Mouse (Mus musculus) monocyte, adult 2 months (primary cell): ENCODE results near the gene Mxi1.
A peak's percentile ranks its signal among the peaks of the same experiment; 100 is the strongest.

ENCODE experiments used
- DNase-seq, 2 experiments: peaks; one replicate each; pipeline ENCODE4 v3.0.0; 2022; ENCODE audit warnings: low spot score in 2 of 2, low read depth in 1 of 2

Mxi1 gene

DNA sequence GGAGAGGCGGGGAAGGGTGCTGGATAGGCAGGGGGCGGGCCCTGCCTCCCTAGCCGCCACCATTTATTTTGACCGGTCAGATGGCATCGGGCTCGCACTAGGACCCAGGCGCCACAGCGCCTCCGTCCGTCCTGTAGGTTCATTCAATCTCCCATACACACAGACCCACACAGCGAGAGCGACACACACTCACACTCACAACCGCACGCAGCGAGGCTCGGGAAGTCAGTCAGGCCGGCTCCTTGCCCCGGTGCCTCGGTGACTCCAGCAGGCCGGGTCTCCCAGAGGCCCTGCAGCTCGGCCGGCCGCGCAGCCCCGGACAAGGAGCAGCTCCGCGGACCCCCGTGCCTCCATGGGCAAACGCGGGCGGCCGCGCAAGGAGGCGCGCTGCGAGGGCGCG lies at the start of gene Mxi1:
Mxi1 (plus strand) TSS at position 171 of the 400 bp plus-strand sequence.
- peak; percentile 44 to 49 for DNase-seq

DNA sequence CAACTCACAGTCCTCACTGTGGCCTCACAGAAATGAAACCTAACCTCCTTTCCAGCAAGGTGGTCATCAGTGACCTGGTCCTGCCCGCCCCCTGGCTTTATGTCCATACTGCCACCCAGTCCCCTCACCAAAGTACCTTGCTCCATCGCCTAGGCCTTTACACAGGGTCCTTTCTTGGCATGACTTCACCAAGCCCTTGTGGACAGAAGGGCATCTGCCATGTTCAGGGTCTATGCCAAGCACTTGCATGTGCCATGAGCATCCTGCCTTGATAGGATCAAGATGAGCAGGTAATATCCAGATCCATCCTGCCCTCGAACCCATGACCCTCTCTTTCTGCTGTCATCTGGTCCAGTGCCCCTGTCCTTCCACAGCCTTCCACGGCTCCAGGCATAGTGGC lies 49.5 kb upstream of the Mxi1 start:
- DNase-seq = no peak

DNA sequence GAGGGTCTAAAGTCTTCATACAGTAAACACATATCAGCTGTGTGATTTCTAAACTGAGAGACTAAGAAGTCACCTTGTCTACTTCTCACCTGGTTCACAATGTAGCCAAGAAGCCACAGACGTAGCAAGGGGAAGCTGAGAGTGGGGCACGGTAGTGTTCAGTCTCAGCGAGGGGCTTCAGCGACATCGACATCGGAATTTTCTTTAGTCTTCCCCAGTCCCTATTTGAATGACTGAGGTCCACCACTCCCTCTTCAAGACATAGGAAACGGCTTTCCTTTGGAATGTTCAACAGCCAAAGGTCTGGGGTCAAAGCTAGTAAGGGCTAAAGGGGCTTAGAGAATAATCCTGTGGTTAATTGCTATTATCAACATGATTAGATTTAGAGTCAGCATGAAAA lies 48.3 kb upstream of the Mxi1 start:
- no peak for DNase-seq

DNA sequence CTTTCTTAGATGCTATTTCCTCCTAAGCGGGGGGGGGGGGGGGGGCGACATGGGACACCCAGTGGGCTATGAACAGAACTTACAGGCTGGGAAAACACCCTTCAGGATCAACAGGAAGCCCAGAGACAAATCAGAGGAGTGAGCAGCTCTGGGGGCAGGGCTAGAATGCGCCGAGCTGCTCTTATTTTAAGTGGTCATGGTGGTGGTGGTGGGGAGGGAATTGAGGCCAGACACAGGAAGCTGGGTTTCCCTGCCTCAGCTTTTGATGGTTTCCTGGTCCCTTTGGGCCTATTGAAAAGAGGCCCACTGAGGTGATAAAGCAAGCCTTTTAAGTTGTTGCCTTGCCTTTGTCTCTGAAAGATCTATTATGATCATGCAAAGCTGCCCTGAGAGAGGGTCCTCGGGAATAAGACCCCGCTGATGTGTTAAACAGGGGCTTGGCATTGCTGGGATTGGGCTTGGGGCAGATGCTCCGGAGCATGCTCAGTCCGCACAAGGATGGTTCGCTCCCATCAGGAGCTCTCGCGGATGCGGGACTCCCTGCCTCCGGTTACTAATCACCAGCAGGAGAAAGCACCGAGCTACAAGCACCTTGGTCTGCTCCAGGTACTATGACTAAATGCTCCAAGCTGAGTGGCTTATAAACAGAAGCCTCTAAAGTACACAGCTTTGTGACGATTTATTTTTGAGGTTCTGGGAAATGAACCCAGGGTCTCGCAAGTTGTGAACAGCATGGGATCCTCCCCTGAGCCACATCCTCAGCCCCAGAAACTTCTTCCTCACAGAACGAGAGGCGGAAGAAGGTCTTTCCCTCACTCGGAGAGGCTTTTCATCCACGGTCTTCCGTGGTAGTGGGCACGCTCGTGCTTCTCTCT lies 46.2 kb upstream of the Mxi1 start:
- no peak for DNase-seq

DNA sequence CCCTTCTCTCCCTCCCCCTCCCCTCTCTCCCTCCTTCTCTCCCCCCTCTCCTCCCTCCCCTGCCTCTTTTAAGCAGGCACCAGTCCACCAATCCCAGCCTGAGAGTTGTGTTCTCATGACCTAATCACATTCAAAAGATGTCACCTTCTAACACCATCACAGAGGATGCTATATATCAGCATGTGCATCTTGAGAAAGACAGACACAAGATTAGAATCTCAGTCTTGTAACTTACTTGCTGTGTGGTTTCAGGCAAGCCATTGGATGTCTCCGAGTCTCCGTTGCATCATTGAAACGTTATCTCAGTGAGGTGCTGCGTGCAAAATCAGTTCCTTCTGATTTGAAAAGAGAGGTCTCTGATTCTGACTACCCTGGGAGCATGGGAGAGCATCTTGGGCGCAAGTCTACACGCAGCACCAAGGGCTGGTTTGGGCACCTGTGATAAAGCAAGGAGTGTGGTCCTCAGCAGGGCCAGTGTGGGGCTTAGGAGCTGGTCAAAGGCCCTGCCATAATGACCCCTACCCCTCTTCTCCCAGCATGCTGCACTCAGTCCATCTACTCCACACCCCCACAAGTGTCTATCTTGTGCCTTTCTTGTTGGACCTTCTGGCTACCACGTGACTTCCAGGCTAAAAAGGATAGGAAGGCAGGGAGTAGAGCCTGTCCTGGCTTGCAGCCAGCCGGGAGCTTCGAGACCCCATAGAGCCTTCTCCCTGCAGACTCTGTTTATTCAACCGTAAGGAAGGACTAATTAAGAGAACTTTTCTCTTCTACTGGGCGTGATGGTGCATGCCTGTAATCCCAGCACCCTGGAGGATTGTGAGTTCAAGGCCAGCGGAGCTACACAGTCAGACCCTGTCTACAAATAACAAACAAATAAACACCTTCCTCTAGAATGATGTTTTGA lies 45.2 kb upstream of the Mxi1 start:
- DNase-seq = no peak

DNA sequence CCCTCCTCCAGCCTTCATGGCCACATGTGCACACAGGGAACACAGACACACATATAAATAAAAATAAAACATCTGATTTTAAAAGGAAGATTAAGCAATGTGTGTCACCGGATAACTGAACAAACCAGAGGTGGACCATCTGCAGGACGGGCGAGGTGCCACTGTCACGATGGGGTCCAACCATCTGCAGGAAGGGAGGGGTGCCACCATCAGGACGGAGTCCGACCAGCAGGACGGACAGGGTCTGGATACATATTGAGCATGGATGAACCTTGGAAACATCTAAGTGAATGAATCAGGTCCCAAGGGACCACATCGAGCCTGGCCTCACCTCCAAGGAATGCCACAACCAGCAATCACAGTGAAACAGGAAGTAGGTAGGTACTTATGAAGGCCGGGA lies 43.0 kb upstream of the Mxi1 start:
- no peak for DNase-seq

DNA sequence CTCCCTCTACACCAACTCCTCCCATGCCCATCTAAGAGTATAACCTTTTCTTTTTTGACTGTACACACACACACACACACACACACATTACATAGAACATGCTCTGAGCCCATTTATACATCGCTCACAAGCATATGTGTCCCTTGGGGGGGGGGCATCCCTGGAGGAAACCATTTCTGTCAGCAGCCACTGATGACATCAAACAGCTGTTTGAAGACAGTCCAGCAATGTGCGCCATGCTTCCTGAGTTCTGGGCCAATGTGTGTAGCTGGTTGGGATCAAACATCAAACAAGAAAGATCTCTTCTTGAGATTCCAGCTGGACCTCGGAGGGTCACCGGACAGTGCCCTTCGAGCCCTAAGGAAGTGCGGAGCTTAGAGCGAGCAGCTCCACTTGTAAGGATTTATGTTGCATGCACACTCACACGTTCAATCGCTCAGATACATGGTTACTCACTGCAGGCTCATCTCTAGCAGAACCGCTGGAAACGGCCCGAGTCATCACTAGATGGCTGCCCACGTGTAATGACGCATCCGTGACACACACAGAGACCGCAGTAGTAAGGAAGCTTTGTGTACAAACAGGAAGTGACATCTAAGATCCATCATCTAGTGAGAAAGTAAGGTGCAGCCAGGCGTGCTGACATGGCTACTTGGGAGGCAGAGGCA lies 37.1 kb upstream of the Mxi1 start:
- DNase-seq = peak; percentile 73 to 75

DNA sequence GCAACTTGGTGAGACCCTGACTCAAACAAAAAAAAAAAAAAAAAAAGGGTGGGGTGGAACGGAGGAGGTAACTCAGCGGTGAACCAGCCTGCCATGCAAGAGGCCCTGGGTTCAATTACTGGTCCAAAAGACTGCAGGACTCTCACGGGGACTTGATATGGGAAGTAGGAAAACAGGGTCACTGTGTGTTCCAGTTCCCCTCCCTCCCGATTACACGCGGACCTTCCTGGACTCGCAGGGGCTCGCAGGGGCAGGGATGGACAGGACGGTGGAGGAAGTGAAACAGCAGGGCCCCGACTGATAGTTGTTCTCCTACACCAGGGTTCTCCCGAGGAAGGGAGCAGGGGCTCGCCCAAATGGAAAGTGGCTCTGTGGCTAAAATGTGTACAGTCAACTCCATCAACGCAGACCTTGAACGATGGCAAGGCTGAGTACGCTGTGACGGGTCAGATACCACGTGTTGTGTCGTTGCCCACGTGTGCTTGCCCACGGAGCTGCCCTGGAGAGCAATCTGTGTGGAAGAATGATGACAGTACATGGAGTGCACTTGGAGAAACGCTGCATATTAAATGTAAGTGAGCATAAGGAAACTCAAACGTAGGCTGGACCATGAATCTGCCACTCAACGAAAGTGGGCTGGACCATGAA lies 36.4 kb upstream of the Mxi1 start:
- peak; percentile 63 to 73 for DNase-seq

DNA sequence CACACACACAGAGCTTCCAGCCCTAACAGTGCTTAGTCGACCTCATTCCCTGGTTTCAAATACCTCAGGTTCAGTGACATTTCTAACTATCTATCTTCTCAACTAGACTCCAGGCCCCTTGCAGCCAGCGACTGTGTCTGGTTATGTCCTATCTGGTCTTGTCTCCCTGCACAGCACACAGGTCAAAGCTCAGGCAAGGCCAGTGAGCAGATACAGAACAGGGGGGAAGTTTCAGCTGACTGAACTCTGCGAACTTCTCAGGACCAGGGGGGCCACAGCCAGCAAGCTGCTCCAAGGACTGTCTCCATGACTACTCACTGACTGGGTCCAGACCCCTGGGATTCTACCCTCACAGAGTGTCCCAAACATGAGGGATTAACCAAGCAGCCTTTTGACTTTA lies 35.1 kb upstream of the Mxi1 start:
- DNase-seq = no peak

DNA sequence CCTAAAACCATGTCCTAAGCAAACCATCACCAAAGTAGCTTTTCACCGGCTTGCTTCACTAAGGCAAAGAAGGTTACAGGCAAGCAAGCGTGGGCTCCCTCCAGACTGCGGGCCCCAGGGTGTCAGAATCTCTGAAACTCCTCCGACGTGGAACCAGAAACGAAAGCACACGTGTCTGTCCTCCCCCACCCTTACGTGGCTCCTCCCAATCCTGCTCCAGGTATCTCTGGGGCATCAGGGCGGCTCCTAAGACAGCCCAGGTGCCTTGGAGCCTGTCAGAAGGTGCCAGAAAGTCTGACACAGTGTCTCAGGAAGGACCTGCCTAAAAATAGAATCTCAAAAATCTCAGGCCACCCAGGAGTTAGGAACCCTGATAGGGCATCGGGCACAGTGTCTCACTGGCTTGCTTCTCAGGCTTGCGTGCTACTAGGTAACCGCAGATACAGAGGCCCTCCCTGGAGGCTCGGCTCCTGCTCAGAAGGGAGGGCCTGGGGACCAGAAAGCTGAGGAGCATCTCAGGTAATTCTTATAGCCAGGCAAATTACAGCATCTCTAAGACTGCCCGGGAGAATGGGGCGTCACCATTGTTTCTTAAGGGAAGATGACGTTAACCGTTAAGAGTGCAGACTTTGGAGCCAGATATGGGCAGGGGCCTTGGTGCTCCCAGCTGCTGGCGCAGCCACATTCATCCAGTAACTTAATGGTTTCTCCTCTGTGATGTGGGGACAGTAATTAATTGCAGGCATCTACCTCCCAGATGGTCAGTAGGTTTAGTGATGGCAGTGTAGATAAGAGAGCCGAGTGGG lies 33.2 kb upstream of the Mxi1 start:
- DNase-seq = no peak

DNA sequence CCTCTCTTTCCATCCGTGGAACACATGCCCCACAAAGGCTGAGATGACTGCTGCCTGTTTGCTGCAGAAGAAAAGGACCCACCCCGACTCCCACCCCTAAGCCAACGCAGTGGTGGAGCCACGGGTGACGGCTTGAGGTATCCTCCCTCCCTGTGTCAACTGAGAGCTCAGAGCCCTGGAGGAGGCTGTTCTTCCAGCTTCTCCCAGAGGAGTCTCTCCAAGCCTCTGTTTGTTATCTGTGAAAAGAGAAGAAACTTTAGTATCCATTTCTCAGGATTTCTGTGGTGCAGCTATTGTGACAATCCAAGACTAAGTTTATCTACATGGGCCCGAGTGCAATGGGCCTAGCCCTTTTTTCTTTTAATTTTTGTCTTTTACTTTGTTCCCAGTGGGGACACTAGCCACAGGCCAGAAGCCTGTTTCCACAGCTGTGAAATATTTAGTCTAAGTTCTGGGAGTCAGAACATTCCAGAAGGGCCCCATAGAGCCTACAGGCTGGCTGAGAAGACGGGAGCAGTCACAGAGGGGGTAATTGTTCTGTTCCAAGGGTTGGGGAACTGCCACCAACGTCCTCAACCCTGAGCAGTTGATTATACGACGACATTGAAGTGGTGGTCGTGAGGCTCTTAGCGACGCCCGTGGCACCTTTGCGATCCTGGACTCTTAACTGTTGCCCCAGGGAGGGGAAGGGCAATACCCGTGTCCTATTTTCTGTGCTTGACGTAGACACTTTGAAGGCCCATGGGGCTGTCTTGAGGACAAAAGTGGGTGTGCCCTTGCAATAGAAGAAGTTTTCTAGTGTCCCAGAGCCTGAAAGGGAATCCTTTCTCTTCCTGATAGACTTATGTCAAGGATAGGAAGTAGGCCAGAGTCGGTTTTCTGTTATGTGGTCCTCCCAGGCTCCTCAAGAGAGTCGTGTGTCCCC lies 31.6 kb upstream of the Mxi1 start:
- no peak for DNase-seq

DNA sequence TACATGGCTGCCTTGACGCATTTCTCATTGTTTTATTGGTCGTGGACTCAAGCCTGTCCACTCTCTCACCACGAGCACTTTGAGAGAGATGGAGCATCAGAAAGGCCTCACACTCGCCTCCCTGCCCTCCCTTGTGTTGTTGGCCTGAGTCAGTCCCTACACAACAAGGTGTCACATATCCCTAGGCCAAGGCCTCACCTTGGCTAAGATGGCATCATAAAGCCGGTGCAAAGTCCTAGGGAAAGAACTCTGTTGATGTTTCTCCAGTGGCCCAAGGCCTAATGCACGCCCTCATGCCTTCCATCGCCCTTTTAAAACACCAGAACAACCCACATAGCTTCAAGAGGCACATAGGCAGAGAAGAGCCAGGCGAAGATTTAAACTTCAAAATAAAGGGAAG lies 30.1 kb upstream of the Mxi1 start:
- no peak for DNase-seq

DNA sequence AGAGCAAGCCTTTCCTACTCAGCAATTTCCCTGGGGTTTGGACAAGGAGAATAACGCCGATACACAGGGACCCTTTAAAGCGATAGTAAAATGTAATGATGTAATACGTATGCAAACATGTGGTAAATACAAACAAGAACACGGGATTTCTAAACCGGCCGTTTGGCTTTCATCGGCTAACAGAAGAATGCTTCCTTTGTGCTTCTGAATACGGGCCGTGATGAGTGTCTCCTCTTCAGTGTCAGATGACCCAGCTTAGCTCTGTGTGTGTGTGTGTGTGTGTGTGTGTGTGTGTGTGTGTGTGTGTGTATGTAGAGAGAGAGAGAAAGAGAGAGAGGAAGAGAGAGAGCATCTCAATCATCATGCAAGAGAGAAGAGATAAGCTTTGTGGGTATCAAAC lies 27.7 kb upstream of the Mxi1 start:
- DNase-seq = no peak

DNA sequence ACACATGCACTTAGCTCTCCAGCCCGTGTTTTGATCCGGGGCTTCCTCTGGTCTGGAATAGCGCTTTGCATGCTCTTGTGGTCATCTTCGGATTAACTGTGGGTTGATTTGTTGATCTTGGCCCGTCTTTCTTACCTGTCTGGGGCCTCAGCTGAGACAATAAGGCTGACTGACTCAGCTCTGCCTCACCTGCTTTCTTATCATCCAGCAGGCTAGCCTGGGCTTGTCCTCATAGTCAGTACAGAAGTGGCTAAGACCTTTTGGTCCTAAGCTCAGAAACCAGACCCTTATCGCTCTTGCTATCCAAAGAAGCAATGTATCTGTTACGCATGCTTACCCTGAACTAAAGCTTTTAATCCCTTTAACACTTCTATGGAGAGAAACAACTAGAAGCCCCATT lies 26.6 kb upstream of the Mxi1 start:
- no peak for DNase-seq

DNA sequence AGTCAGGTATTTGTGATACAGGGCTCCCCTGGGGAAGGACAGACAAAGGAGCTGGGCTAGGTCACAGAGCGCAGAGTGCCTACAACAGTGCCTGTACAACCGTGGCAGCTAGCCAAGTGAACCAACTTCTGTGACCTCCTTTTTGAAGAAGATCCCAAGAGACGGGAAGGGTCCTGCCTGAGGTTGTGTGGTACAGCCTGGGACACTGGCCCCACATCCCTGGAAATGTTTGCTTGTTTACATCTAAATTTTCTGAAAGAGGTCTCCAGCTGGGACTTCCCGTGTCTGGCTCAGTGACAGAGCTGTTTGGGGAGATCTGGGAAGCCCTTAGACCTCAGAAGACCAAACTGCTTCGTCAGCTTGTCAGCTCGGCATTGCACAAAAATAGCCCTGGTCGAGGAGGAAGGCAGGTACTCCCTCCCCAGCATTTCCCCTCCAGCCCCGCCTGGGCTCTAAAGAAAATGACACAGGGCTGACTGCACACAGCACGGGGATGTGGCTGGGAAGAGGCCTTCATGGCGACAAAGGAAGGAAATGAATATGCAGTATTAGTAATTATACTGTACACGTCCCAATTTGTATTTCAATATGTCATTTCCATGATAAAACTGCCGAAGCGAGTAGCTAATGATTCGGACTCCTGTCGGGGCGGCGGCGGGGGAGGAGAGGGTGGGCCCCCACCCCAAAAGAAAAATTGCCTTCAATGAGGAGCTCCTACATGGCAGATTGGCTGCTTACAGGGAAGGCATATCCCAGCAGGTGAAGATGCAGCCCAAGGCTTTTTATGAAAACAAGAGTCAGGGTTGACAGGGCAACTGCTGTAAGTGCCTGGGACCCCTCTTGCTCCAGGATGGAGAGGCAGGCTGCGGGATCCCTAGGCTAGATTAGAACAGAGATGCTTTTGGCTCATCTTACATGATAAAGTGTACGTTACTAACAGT lies 25.8 kb upstream of the Mxi1 start:
- DNase-seq = peak in 1 of 2 experiments; percentile 36

DNA sequence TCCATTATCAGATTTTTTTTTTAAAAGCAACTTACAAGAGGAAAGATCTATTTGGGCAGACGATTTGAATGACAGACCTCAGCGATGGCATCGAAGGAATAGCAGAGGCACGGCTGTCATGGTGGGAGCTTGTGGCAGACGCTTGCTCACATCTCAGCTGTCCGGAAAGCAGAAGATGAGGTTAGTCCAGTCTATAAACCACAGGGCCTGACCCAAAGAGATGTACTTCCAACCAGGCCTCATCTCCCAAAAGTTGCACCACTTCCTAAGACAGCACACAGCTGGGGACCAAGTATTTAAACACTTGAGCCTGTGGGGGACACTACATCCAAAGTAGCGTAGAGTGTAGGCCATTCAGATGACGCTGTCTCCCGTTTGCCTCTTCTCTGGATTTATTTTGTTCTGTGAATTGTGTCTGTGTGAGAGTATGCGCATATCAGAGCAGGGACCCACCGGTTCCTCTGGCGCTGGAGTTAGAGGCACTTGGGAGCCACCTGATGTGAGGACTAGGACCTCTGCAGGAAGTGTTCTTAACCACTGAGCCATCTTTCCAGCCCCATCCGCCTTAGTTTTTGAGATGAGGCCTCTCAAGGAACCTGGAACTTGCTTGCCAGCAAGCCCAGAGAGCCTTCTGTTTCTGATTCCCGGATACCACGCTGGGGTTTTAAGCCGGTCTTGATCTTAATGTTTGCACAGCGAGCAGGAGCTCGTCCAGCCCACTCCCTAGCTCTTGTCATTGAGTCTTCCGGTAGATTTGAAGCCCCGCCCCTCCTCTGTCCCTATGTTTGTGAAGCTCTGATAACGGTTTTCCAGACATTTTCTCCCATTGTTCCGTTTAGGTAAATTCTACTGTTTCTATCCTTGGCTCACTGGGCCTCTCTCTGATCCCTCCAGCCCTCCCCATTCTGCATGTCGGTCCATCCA lies 13.7 kb upstream of the Mxi1 start:
- no peak for DNase-seq
